Mouse (Mus musculus): ENCODE data around the gene Gm16181. TPM values are rescaled to one million over a fixed set of nuclear protein-coding genes. Genes with fewer than 3 reads are reported as not detected.

Gene Gm16181
- polyA plus RNA-seq, 1 experiment, result not detected

DNA sequence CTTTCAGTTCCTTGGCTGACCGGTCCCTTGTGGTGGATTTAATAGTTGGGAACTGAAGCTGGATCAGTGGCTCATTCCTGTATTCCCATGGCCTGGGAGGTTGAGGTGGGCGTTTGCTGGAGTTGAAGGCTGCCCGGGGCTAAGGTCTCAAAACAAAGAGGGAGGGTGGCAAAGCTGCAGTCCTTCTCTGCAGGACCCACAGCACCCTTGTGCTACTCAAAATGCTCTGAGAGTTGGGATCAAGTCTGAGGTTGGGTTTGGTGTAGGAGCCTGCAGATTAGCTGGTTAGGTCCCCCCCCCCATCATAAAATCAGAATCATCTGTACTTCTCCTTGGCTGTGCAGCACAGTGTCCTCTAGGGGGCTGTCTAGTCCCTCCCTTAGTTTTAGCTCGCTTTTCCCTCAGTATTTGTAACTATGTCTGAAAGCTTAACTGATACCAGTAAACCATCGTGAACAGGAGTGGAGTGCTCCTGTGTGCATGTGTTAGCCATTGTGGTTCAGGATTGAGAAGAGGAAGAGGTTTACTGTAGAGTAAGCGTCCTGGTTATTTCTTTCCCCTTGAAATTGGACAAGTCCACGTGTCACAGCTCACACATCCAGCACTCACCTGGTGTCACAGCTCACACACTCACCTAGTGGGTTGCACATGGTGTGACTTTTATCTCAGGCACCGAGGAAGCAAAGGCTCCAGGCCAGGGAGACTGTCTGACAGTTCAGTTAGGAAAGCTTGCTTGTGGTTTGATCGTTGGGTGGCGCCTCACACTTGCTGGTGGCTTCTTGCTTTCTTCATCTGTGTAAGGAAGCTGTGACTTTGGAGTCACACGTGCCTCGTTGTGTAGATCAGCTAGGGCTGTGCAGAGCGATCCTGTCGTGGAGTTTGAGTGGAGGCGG lies 25.3 kb downstream of the Gm16181 start:
- no peak for TF ChIP-seq CTCF (IDR thresholded peaks at IDR 0.05; ENCODE audit: low read depth, low read length)
- no peak for TF ChIP-seq POLR2A (IDR thresholded peaks at IDR 0.05; ENCODE audit: borderline replicate concordance, low read depth, low read length)
- Histone ChIP-seq H3K4me1 (ENCODE audit: control insufficient read depth, insufficient read depth, low read length) (peaks cover 30% of the 10 kb centered on the region), H3K27ac (ENCODE audit: insufficient read depth, low read depth, low read length) (no peak overlapping the region), H3K4me3 (ENCODE audit: insufficient read depth, low read length) (no peak overlapping the region)

DNA sequence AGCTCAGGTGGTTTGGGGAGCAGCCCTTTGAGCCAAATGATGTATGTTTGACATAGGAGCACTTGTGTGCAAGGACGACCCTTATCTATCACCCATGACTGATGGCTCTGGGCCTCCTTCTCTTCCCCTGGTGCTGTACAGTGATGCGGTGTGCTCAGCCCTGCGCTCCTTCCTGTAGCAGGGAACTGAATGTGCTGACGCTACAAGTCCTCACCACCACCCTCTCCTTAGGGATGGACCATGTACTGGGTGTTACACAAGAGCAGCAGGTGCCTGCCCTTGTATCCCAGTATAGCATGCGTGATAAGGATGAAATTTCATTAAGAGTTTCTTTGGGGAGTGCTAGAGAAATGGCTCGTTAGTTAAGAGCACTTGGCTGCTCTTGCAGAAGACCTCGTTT lies 26.5 kb downstream of the Gm16181 start:
- TF ChIP-seq CTCF (IDR thresholded peaks at IDR 0.05; ENCODE audit: low read depth, low read length), result no peak
- no peak for TF ChIP-seq POLR2A (IDR thresholded peaks at IDR 0.05; ENCODE audit: borderline replicate concordance, low read depth, low read length)
- H3K4me1 ChIP-seq (ENCODE audit: control insufficient read depth, insufficient read depth, low read length), result peaks cover 30% of the 10 kb centered on the region
- H3K4me3 ChIP-seq (ENCODE audit: insufficient read depth, low read length), result no peak overlapping the region
- no peak overlapping the region for H3K27ac ChIP-seq (ENCODE audit: insufficient read depth, low read depth, low read length)

DNA sequence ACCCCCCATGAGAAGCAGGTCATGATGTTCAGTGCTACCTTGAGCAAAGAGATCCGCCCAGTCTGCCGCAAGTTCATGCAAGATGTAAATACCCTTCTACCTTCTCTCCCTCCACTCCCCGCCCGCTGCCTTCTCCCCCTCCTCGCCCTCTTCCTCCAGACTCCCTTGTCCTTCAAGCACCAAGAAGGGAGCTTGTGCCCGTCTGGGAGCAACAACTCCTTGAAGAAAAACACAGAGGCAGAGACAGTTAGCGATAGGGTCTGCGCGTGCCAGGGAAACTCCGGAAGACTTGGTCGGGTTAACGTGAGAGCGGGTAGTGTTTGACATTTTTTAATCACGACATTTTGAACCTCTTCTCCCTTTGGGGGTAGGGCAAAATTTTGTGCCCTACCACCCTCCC lies 28.4 kb downstream of the Gm16181 start:
- Histone ChIP-seq H3K4me1 (ENCODE audit: control insufficient read depth, insufficient read depth, low read length) (peaks cover 30% of the 10 kb centered on the region), H3K4me3 (ENCODE audit: insufficient read depth, low read length) (no peak overlapping the region), H3K27ac (ENCODE audit: insufficient read depth, low read depth, low read length) (no peak overlapping the region)
- TF ChIP-seq CTCF (IDR thresholded peaks at IDR 0.05; ENCODE audit: low read depth, low read length), result no peak
- no peak for TF ChIP-seq POLR2A (IDR thresholded peaks at IDR 0.05; ENCODE audit: borderline replicate concordance, low read depth, low read length)

- peaks cover 24% of the 10 kb centered on the region for H3K4me1 ChIP-seq (ENCODE audit: control insufficient read depth, insufficient read depth, low read length)
- no peak overlapping the region for H3K4me3 ChIP-seq (ENCODE audit: insufficient read depth, low read length)
- no peak overlapping the region for H3K27ac ChIP-seq (ENCODE audit: insufficient read depth, low read depth, low read length)
- no peak for TF ChIP-seq CTCF (IDR thresholded peaks at IDR 0.05; ENCODE audit: low read depth, low read length)
- no peak for TF ChIP-seq POLR2A (IDR thresholded peaks at IDR 0.05; ENCODE audit: borderline replicate concordance, low read depth, low read length)
Observed at GRCm38 (mm10) chr17:35249451-35250197, 29.0 kb downstream of the Gm16181 start.

DNA sequence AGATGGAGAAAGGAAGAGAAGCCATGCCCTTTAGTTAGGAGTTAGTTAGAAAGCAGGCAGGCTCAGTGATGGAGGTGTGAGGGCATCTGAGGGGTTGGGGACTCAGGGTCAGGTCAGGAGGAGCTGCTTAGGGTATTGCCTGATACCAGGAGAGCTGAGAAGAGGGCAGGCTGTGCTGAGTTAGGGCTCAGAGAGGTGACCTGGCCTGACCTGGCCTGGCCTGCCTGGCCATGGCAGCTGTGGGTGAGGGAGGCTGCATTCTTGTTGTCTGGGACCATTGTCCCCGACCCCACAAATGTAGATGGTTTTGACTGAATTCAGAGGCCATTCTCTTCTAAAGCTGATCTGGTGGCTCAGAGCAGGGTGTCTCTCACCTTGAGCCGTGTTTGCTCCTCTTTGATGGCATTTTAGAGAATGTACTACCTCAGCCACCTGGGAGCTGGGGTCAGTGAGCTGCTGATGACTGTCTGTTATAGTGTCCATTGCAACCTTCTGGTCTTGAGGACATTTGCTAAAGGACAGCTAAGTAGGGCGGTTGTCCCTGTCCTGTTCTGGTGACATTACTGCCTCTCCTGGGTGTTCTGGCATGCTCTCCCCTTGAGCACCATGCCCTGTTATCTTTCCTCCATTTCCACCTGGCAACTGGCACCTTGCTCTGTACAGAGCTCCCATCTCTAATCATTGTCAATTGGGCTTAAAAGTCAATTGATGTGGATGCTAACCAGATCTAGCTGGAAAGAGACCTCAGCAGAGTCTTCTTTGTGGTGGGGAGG lies 29.9 kb downstream of the Gm16181 start:
- H3K27ac ChIP-seq (ENCODE audit: insufficient read depth, low read depth, low read length), result no peak overlapping the region
- TF ChIP-seq CTCF (IDR thresholded peaks at IDR 0.05; ENCODE audit: low read depth, low read length) (no peak), POLR2A (IDR thresholded peaks at IDR 0.05; ENCODE audit: borderline replicate concordance, low read depth, low read length) (no peak)
- no peak overlapping the region for H3K4me3 ChIP-seq (ENCODE audit: insufficient read depth, low read length)
- H3K4me1 ChIP-seq (ENCODE audit: control insufficient read depth, insufficient read depth, low read length), result peaks cover 23% of the 10 kb centered on the region

DNA sequence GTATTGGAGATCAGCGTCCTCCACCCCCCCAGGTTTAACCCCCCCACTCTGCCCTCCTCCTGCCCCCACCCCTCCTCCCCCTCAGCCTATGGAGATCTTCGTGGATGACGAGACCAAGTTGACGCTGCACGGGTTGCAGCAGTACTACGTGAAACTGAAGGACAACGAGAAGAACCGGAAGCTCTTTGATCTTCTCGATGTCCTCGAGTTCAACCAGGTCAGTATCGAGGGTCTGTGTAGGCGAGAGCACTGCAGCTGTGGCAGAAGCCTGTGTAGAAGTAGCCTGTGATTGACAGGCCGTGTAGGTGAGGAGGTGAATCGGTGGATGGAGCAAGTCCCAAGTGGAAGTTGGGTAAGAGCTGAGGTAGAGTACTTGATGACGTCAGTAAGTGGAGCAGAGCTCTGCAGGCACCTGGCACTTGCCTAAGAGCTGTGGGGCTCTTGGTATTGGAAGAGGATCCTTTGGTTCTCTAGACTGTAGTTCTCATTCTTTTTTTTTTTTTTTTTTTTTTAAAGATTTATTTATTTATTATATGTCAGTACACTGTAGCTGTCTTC lies 30.6 kb downstream of the Gm16181 start:
- Histone ChIP-seq H3K4me1 (ENCODE audit: control insufficient read depth, insufficient read depth, low read length) (peaks cover 21% of the 10 kb centered on the region), H3K27ac (ENCODE audit: insufficient read depth, low read depth, low read length) (no peak overlapping the region), H3K4me3 (ENCODE audit: insufficient read depth, low read length) (no peak overlapping the region)
- TF ChIP-seq CTCF (IDR thresholded peaks at IDR 0.05; ENCODE audit: low read depth, low read length) (no peak), POLR2A (IDR thresholded peaks at IDR 0.05; ENCODE audit: borderline replicate concordance, low read depth, low read length) (no peak)

- H3K27ac ChIP-seq (ENCODE audit: insufficient read depth, low read depth, low read length), result no peak overlapping the region
- H3K4me1 ChIP-seq (ENCODE audit: control insufficient read depth, insufficient read depth, low read length), result peaks cover 19% of the 10 kb centered on the region
- no peak for TF ChIP-seq CTCF (IDR thresholded peaks at IDR 0.05; ENCODE audit: low read depth, low read length)
- TF ChIP-seq POLR2A (IDR thresholded peaks at IDR 0.05; ENCODE audit: borderline replicate concordance, low read depth, low read length), result no peak
- H3K4me3 ChIP-seq (ENCODE audit: insufficient read depth, low read length), result no peak overlapping the region
Observed at GRCm38 (mm10) chr17:35251981-35252380, 31.3 kb downstream of the Gm16181 start.

GRCm38 (mm10) chr17:35252619-35253292 lies 32.1 kb downstream of the Gm16181 start:
- TF ChIP-seq CTCF (IDR thresholded peaks at IDR 0.05; ENCODE audit: low read depth, low read length) (no peak), POLR2A (IDR thresholded peaks at IDR 0.05; ENCODE audit: borderline replicate concordance, low read depth, low read length) (no peak)
- Histone ChIP-seq H3K4me3 (ENCODE audit: insufficient read depth, low read length) (no peak overlapping the region), H3K4me1 (ENCODE audit: control insufficient read depth, insufficient read depth, low read length) (peaks cover 22% of the 10 kb centered on the region), H3K27ac (ENCODE audit: insufficient read depth, low read depth, low read length) (no peak overlapping the region)
